Mouse (Mus musculus): Measurements from ENCODE around the gene Sprr2k.
"Not testable (repeated sequence)": the region's sequence is repeated elsewhere in the genome, so short reads cannot be mapped to it uniquely, and the experiment has no call there.

Gene Sprr2k

GRCm38 (mm10) chr3:92432282-92432681 is at the start of gene Sprr2k:
Gene Sprr2k, plus strand, starts transcription at chr3:92432582.
- no peak for DNase-seq (ENCODE audit: low spot score)

GRCm38 (mm10) chr3:92385385-92385784 is 47.0 kb upstream of the Sprr2k start, which contains the start of gene Sprr2h:
Gene Sprr2h, plus strand, starts transcription at chr3:92385685.
- no peak for DNase-seq (ENCODE audit: low spot score)

- DNase-seq (ENCODE audit: low spot score): no peak
Observed at GRCm38 (mm10) chr3:92394301-92394700, 38.1 kb upstream of the Sprr2k start.

- no peak for DNase-seq (ENCODE audit: low spot score)
Observed at GRCm38 (mm10) chr3:92407691-92408090, 24.7 kb upstream of the Sprr2k start, which contains the start of gene Sprr2i. Gene Sprr2i, plus strand, starts transcription at chr3:92407991.

- DNase-seq (ENCODE audit: low spot score): no peak
Observed at GRCm38 (mm10) chr3:92417782-92418181, 14.6 kb upstream of the Sprr2k start, which contains the start of gene Sprr2j-ps. Gene Sprr2j-ps, plus strand, starts transcription at chr3:92418082.

GRCm38 (mm10) chr3:92429323-92429722 is 3.1 kb upstream of the Sprr2k start, which contains the start of gene Gm9774:
Gene Gm9774, minus strand, starts transcription at chr3:92429423.
- no peak for DNase-seq (ENCODE audit: low spot score)

GRCm38 (mm10) chr3:92438689-92439088 is 6.3 kb downstream of the Sprr2k start, which contains the start of gene Sprr1b:
Gene Sprr1b, minus strand, starts transcription at chr3:92438789.
- no peak for DNase-seq (ENCODE audit: low spot score)

- no peak for DNase-seq (ENCODE audit: low spot score)
Observed at GRCm38 (mm10) chr3:92440177-92440576, 7.8 kb downstream of the Sprr2k start.

- DNase-seq (ENCODE audit: low spot score): no peak
Observed at GRCm38 (mm10) chr3:92455151-92455550, 22.8 kb downstream of the Sprr2k start.

GRCm38 (mm10) chr3:92458620-92459019 is 26.2 kb downstream of the Sprr2k start, which contains the start of gene Sprr3:
Gene Sprr3, minus strand, starts transcription at chr3:92458720.
- DNase-seq (ENCODE audit: low spot score): no peak

GRCm38 (mm10) chr3:92466576-92466975 is 34.2 kb downstream of the Sprr2k start:
- DNase-seq (ENCODE audit: low spot score): no peak

GRCm38 (mm10) chr3:92467424-92467823 is 35.0 kb downstream of the Sprr2k start:
- DNase-seq (ENCODE audit: low spot score): no peak

- no peak for DNase-seq (ENCODE audit: low spot score)
Observed at GRCm38 (mm10) chr3:92470111-92470510, 37.7 kb downstream of the Sprr2k start.

- DNase-seq (ENCODE audit: low spot score): not testable (repeated sequence)
Observed at GRCm38 (mm10) chr3:92481249-92481648, 48.9 kb downstream of the Sprr2k start.

Measured in left cerebral cortex, adult 11 months (tissue).